Mouse (Mus musculus): ENCODE measurements around the gene Syn3.

- TF ChIP-seq CTCF (IDR thresholded peaks at IDR 0.05; ENCODE audit: low read depth): no peak
- TF ChIP-seq EP300 (IDR thresholded peaks at IDR 0.05; ENCODE audit: low read depth): no peak
Observed at GRCm38 (mm10) chr10:86261725-86262124, 237.0 kb downstream of the Syn3 start.
